Mouse (Mus musculus) embryonic facial prominence, embryonic 11.5 days (tissue): ENCODE results near the gene Crygn. TPM values are rescaled to one million over a fixed set of nuclear protein-coding genes. Genes with fewer than 3 reads are reported as not detected.

Source experiments
- ATAC-seq: fragments of 200-750 bp; cut with Nextera tagmentation; replicated peaks from 2 replicates; pipeline ENCODE4 v1.8.0; 2017; ENCODE audit warnings: low read depth; ENCODE audit not compliant: insufficient number of reproducible peaks, low FRiP score, low TSS enrichment
- DNase-seq: peaks from one replicate; pipeline ENCODE4 v3.0.0-alpha.2; 2015; ENCODE audit warnings: low spot score
- H3K27ac ChIP-seq: fragments of 300-500 bp; sonication (generic); replicated peaks from 2 replicates; pipeline ENCODE4 v1.5.1; 2014; ENCODE audit warnings: mild to moderate bottlenecking, low read depth, low read length, control low read depth
- H3K27me3 ChIP-seq: fragments of 300-500 bp; sonication (generic); 2 replicates; pipeline ENCODE4 v1.6.1; 2014; ENCODE audit warnings: mild to moderate bottlenecking, low read length, moderate library complexity, mixed read lengths; ENCODE audit not compliant: control insufficient read depth, insufficient read depth
- H3K36me3 ChIP-seq: fragments of 300-500 bp; sonication (generic); replicated peaks from 2 replicates; pipeline ENCODE4 v1.6.1; 2014; ENCODE audit warnings: low read depth, mild to moderate bottlenecking, low read length, moderate library complexity, mixed read lengths; ENCODE audit not compliant: control insufficient read depth, insufficient read depth
- H3K4me1 ChIP-seq: fragments of 300-500 bp; sonication (generic); 2 replicates; pipeline ENCODE4 v1.6.1; 2014; ENCODE audit warnings: low read length, mixed read lengths; ENCODE audit not compliant: control insufficient read depth, insufficient read depth
- H3K4me2 ChIP-seq: fragments of 300-500 bp; sonication (generic); 2 replicates; pipeline ENCODE4 v1.6.1; 2014; ENCODE audit warnings: low read depth, mild to moderate bottlenecking, control low read depth, low read length, moderate library complexity
- H3K4me3 ChIP-seq: fragments of 300-500 bp; sonication (generic); 2 replicates; pipeline ENCODE4 v1.5.1; 2014; ENCODE audit warnings: low read depth, low read length, control low read depth
- H3K9ac ChIP-seq: fragments of 300-500 bp; sonication (generic); replicated peaks from 2 replicates; pipeline ENCODE4 v1.6.1; 2014; ENCODE audit warnings: mild to moderate bottlenecking, control low read depth, low read length
- H3K9me3 ChIP-seq: fragments of 300-500 bp; sonication (generic); replicated peaks from 2 replicates; pipeline ENCODE4 v1.6.1; 2016; ENCODE audit warnings: mild to moderate bottlenecking, low read length, inconsistent platforms, mixed read lengths; ENCODE audit not compliant: control insufficient read depth
- WGBS: fragments of 180-500 bp; shearing (Covaris S2); extraction: QIAGEN DNeasy Blood & Tissue Kit; methylation state at CpG from one replicate; pipeline ENCODE4 v1.1.7; 2014; 5-methylcytosine and 5-hydroxymethylcytosine counted together
- polyA plus RNA-seq: library from polyadenylated mRNA; unstranded; fragments of >200 nt; fragmentation: Nextera tagmentation; extraction: Ambion mirVana; gene quantifications from 2 replicates; pipeline ENCODE4 v1.2.1, GENCODE M21; 2014

The Crygn gene
- polyA plus RNA-seq, 1 experiment from 2014 or later, result not detected

- peaks cover 2% of the 10 kb centered on the region; the same call in 1 of the 2 replicates for H3K27me3 ChIP-seq
Observed at GRCm38 (mm10) chr5:24756931-24757330, 877 bp downstream of the Crygn start.

DNA sequence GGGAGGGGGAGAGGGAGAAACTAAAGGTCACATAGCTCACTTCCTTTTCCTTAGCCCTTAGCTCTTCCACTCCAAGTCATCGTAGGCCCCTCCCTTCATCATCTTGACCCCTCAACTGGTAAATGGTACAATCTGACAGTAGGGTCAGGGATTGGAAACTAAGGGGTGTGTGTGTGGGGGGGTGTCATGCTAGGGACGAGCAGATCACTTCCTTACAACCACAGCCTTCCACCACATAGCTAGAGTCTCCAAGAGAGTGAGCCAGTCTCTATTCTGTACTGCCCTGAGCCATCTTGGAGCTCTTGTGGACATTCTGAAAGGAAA, 5.7 kb downstream of the Crygn start:
- Histone ChIP-seq H3K27me3 (no peaks in the 10 kb centered on the region), H3K9ac (no peak overlapping the region), H3K4me1 (peaks cover 10% of the 10 kb centered on the region), H3K36me3 (no peaks in the 10 kb centered on the region), H3K27ac (no peak overlapping the region), H3K9me3 (no peaks in the 10 kb centered on the region), H3K4me3 (no peak overlapping the region), H3K4me2 (peak overlapping the region; percentile 50; the same call in 1 of the 2 replicates)
- ATAC-seq (no peak), DNase-seq (no peak)
- WGBS, result 3% methylated on average over 2 of the region's 2 CpGs

More at GRCm38 (mm10) chr5:24756931-24757330, 877 bp downstream of the Crygn start:
- Histone ChIP-seq H3K4me3 (no peak overlapping the region), H3K4me1 (peaks cover 6% of the 10 kb centered on the region), H3K36me3 (no peaks in the 10 kb centered on the region), H3K4me2 (no peak overlapping the region), H3K9me3 (no peaks in the 10 kb centered on the region), H3K27ac (no peak overlapping the region), H3K9ac (no peak overlapping the region)
- WGBS, result 56% methylated on average over 3 of the region's 3 CpGs
- no peak for DNase-seq
- no peak for ATAC-seq

GRCm38 (mm10) chr5:24751305-24752174, 6.3 kb downstream of the Crygn start:
- DNase-seq (peak; percentile 71), ATAC-seq (peak; percentile 60)
- 2% methylated on average over 25 of the region's 25 CpGs for WGBS
- H3K36me3 ChIP-seq, result no peaks in the 10 kb centered on the region
- H3K9me3 ChIP-seq, result no peaks in the 10 kb centered on the region
- H3K9ac ChIP-seq, result peak overlapping the region; percentile 64
- peak overlapping the region; percentile 36 for H3K4me3 ChIP-seq
- H3K27ac ChIP-seq, result peak overlapping the region; percentile 36
- peak overlapping the region; percentile 50 for H3K4me2 ChIP-seq
- H3K27me3 ChIP-seq, result no peaks in the 10 kb centered on the region
- H3K4me1 ChIP-seq, result peaks cover 10% of the 10 kb centered on the region

- peak overlapping the region; percentile 36 for H3K4me3 ChIP-seq
- ATAC-seq (peak; percentile 32), DNase-seq (peak; percentile 94)
- H3K36me3 ChIP-seq, result no peaks in the 10 kb centered on the region
- H3K4me1 ChIP-seq, result peaks cover 10% of the 10 kb centered on the region
- no peaks in the 10 kb centered on the region for H3K27me3 ChIP-seq
- no peaks in the 10 kb centered on the region for H3K9me3 ChIP-seq
- peak overlapping the region; percentile 36 for H3K27ac ChIP-seq
- WGBS, result under 1% methylated on average over 52 of the region's 59 CpGs
- peak overlapping the region; percentile 64 for H3K9ac ChIP-seq
- H3K4me2 ChIP-seq, result peak overlapping the region; percentile 50
Observed at GRCm38 (mm10) chr5:24750321-24751304, 7.2 kb downstream of the Crygn start.

- Histone ChIP-seq H3K4me2 (peak overlapping the region; percentile 50; the same call in 1 of the 2 replicates), H3K27ac (no peak overlapping the region), H3K27me3 (no peaks in the 10 kb centered on the region), H3K4me1 (peaks cover 10% of the 10 kb centered on the region), H3K4me3 (no peak overlapping the region; the same call in 1 of the 2 replicates), H3K9ac (peak overlapping the region; percentile 43), H3K36me3 (no peaks in the 10 kb centered on the region), H3K9me3 (no peaks in the 10 kb centered on the region)
- ATAC-seq, result no peak
- no peak for DNase-seq
- 47% methylated on average over 5 of the region's 5 CpGs for WGBS
Observed at GRCm38 (mm10) chr5:24749731-24750130, 8.1 kb downstream of the Crygn start.

- Histone ChIP-seq H3K4me3 (no peak overlapping the region), H3K4me2 (no peak overlapping the region), H3K4me1 (peaks cover 10% of the 10 kb centered on the region), H3K36me3 (no peaks in the 10 kb centered on the region), H3K9me3 (no peaks in the 10 kb centered on the region), H3K27ac (no peak overlapping the region), H3K27me3 (no peaks in the 10 kb centered on the region), H3K9ac (0 out of 2 replicates have a peak overlapping the region, but pooled peaks have one; percentile 37)
- ATAC-seq (no peak), DNase-seq (no peak)
- WGBS, result 12% methylated on average over 6 of the region's 6 CpGs
Observed at GRCm38 (mm10) chr5:24747533-24747932, 10.3 kb downstream of the Crygn start.

- Histone ChIP-seq H3K27ac (no peak overlapping the region), H3K9me3 (no peaks in the 10 kb centered on the region), H3K4me3 (no peak overlapping the region), H3K36me3 (no peaks in the 10 kb centered on the region), H3K4me1 (peaks cover 6% of the 10 kb centered on the region), H3K4me2 (no peak overlapping the region), H3K27me3 (no peaks in the 10 kb centered on the region), H3K9ac (no peak overlapping the region)
- DNase-seq (no peak), ATAC-seq (no peak)
- 93% methylated on average over 10 of the region's 10 CpGs for WGBS
Observed at GRCm38 (mm10) chr5:24743956-24744355, 13.9 kb downstream of the Crygn start.
